22 mouse cellular contexts compared by ENCODE assay signal in the genomic region with DNA sequence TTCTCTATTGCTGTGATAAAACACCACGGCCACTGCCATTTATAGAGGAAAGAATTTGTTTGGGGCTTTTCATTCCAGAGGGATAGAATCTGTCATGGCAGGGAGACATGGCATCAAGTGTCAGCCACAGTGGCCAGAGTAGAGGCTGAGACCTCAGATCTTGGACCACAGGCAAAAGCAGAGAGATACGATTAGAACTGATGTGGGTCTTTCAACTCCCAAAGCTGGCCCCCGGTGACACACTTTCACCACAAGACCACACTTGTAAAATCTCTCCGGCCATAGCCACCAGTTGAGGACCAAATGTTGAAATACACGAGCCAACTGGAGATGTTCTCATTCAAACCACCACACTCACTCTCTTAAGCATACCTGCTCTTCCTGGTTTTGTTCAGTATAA. TPM values are rescaled to one million over a fixed set of nuclear protein-coding genes. Genes with fewer than 3 reads are reported as not detected.
DNase-seq lines count a peak whose midpoint lies in the region; ATAC-seq lines count a peak whose summit lies in the region.
"Had no signal": no experiment of that assay in that cellular context is flagged by ENCODE, and none has a peak within 500 bp of the region (broad histone marks: within the 10 kb centered on the region; RNA-seq: fewer than 3 reads in every experiment).

No protein-coding gene starts in this region.

- no peak for ATAC-seq in heart, embryonic 11.5 days (replicated peaks; ENCODE audit: insufficient number of reproducible peaks, low FRiP score, low TSS enrichment)
- ATAC-seq in midbrain, embryonic 11.5 days (ENCODE audit: low FRiP score): no peak
- ATAC-seq in midbrain, embryonic 16.5 days: no peak
- ATAC-seq: activated CD4-positive, CD25-positive, alpha-beta regulatory T cell, adult 4 months; CD4-positive, CD25-positive, alpha-beta regulatory T cell, adult 4 months; Patski had no signal

- intact Hi-C loops in heart, postnatal 10 days (cut with DNase I): no loop called here

- H3K36me3 ChIP-seq in heart, embryonic 10.5 days: no peaks in the 10 kb centered on the region
- no peaks in the 10 kb centered on the region for H3K36me3 ChIP-seq in heart, embryonic 11.5 days (ENCODE audit: control insufficient read depth, insufficient read depth, low read length)
- no peaks in the 10 kb centered on the region for H3K36me3 ChIP-seq in midbrain, embryonic 11.5 days (ENCODE audit: control insufficient read depth, insufficient read depth, low read length)
- no peaks in the 10 kb centered on the region for H3K36me3 ChIP-seq in midbrain, embryonic 16.5 days (ENCODE audit: control insufficient read depth, insufficient read depth, low read length)
- H3K36me3 ChIP-seq: G1E had no signal

- no peak overlapping the region for H3K27ac ChIP-seq in heart, embryonic 10.5 days
- no peak overlapping the region for H3K27ac ChIP-seq in heart, embryonic 11.5 days (ENCODE audit: low read depth, low read length)
- H3K27ac ChIP-seq in midbrain, embryonic 11.5 days (ENCODE audit: low read depth, low read length): no peak overlapping the region
- no peak overlapping the region for H3K27ac ChIP-seq in midbrain, embryonic 16.5 days (ENCODE audit: low read length)

- 0 out of 2 replicates have a peak, but pooled peaks cover 3% of the 10 kb centered on the region for H3K4me1 ChIP-seq in heart, embryonic 10.5 days
- no peaks in the 10 kb centered on the region for H3K4me1 ChIP-seq in heart, embryonic 11.5 days (ENCODE audit: control insufficient read depth, insufficient read depth, low read length)
- no peaks in the 10 kb centered on the region for H3K4me1 ChIP-seq in midbrain, embryonic 11.5 days (ENCODE audit: control insufficient read depth, insufficient read depth, low read length)
- H3K4me1 ChIP-seq in midbrain, embryonic 16.5 days (ENCODE audit: control insufficient read depth, insufficient read depth, low read length): no peaks in the 10 kb centered on the region

- DNase-seq in heart, adult 11 months: peak; percentile 63
- no peak for DNase-seq in heart, postnatal 10 days
- DNase-seq in heart, embryonic 10.5 days (ENCODE audit: low spot score): peak; percentile 58
- DNase-seq in midbrain, embryonic 11.5 days (ENCODE audit: low spot score, missing footprints): peak; percentile 37
- DNase-seq: adrenal gland, adult 2 months; adrenal gland, adult 8-10 months; adrenal gland, postnatal 10 days; adrenal gland, postnatal 14 days; adrenal gland, postnatal 25 days; adrenal gland, postnatal 36 days; B cell, adult 2 months; cerebellum, adult 11 months; cerebellum, adult 11-12 months; cerebellum, adult 18-20 months had no signal

- WGBS in heart, embryonic 10.5 days: 81% methylated on average over 5 of the region's 5 CpGs
- WGBS in heart, embryonic 11.5 days (ENCODE audit: insufficient replicate concordance): 70% methylated on average over 5 of the region's 5 CpGs
- WGBS in midbrain, embryonic 11.5 days: 85% methylated on average over 5 of the region's 5 CpGs
- 88% methylated on average over 5 of the region's 5 CpGs for WGBS in midbrain, embryonic 16.5 days

- no peaks in the 10 kb centered on the region for H3K27me3 ChIP-seq in heart, embryonic 10.5 days (ENCODE audit: insufficient read depth, poor library complexity, severe bottlenecking)
- H3K27me3 ChIP-seq in heart, embryonic 11.5 days (ENCODE audit: control insufficient read depth, insufficient read depth, low read length): no peaks in the 10 kb centered on the region
- H3K27me3 ChIP-seq in midbrain, embryonic 11.5 days (ENCODE audit: control insufficient read depth, insufficient read depth, low read length): no peaks in the 10 kb centered on the region
- no peaks in the 10 kb centered on the region for H3K27me3 ChIP-seq in midbrain, embryonic 16.5 days (ENCODE audit: control insufficient read depth, insufficient read depth, low read depth, low read length)
- H3K27me3 ChIP-seq: CH12.LX, Patski had no signal

- H3K9me3 ChIP-seq in heart, embryonic 10.5 days: no peaks in the 10 kb centered on the region
- no peaks in the 10 kb centered on the region for H3K9me3 ChIP-seq in heart, embryonic 11.5 days (replicated peaks; ENCODE audit: control insufficient read depth, low read length)
- no peaks in the 10 kb centered on the region for H3K9me3 ChIP-seq in midbrain, embryonic 11.5 days (ENCODE audit: control insufficient read depth, low read length)
- no peaks in the 10 kb centered on the region for H3K9me3 ChIP-seq in midbrain, embryonic 16.5 days (replicated peaks; ENCODE audit: control insufficient read depth, low read length, poor library complexity, severe bottlenecking)
- H3K9me3 ChIP-seq: G1E had no signal

- no peak overlapping the region for H3K4me2 ChIP-seq in heart, embryonic 11.5 days
- no peak overlapping the region for H3K4me2 ChIP-seq in midbrain, embryonic 11.5 days
- no peak overlapping the region for H3K4me2 ChIP-seq in midbrain, embryonic 16.5 days (ENCODE audit: low read length)

- H3K4me3 ChIP-seq in heart, embryonic 10.5 days: no peak overlapping the region
- no peak overlapping the region for H3K4me3 ChIP-seq in heart, embryonic 11.5 days (ENCODE audit: low read depth, low read length)
- no peak overlapping the region for H3K4me3 ChIP-seq in midbrain, embryonic 11.5 days (ENCODE audit: low read depth, low read length)
- H3K4me3 ChIP-seq in midbrain, embryonic 16.5 days (ENCODE audit: low read depth, low read length): no peak overlapping the region

- no peak overlapping the region for H3K9ac ChIP-seq in heart, embryonic 11.5 days (ENCODE audit: low read depth, low read length)
- no peak overlapping the region for H3K9ac ChIP-seq in midbrain, embryonic 11.5 days (ENCODE audit: low read length)
- no peak overlapping the region for H3K9ac ChIP-seq in midbrain, embryonic 16.5 days (ENCODE audit: low read depth, low read length)

RNA-seq across cellular contexts. Expression of a gene that starts 29.5 kb away (rescaled TPM):
- 10 to 100 TPM; 57.7 to 70.6 TPM for total RNA-seq in heart, postnatal 10 days (2021)
- polyA plus RNA-seq in heart, embryonic 10.5 days (2016; fragmentation: Nextera tagmentation; extraction: Ambion mirVana): 40.6 and 46.6 TPM in 2 replicates
- polyA plus RNA-seq in heart, embryonic 11.5 days (2014; fragmentation: Nextera tagmentation; extraction: Ambion mirVana): 47.6 and 48.5 TPM in 2 replicates
- polyA plus RNA-seq in midbrain, embryonic 11.5 days (2014; fragmentation: Nextera tagmentation; extraction: Ambion mirVana): 13.4 and 17.9 TPM in 2 replicates
- 5.1 and 6.2 TPM in 2 replicates for polyA plus RNA-seq in midbrain, embryonic 16.5 days (2015; fragmentation: Nextera tagmentation; extraction: Ambion mirVana)
- total RNA-seq: MEL had no signal
- polyA plus RNA-seq: activated CD4-positive, CD25-positive, alpha-beta regulatory T cell, adult 4 months; CD4-positive, CD25-positive, alpha-beta regulatory T cell, adult 4 months; G1E had no signal

Comparison
In these comparisons a context has a peak if more than half of its experiments do, and no peak if none do; other contexts are left out.
1. DNase-seq: peak in heart, adult 11 months (single experiment), heart, embryonic 10.5 days (single experiment) and midbrain, embryonic 11.5 days (single experiment); none in heart, postnatal 10 days (0 of 2).